Mouse (Mus musculus) heart, adult 8-10 months (tissue): Measurements from ENCODE around the gene Evc2. TPM values are rescaled to one million over a fixed set of nuclear protein-coding genes. Genes with fewer than 3 reads are reported as not detected.
A peak's percentile ranks its signal among the peaks of the same experiment; 100 is the strongest.

Experiments
- DNase-seq: peaks from one replicate; pipeline ENCODE4 v3.0.0; 2022; ENCODE audit warnings: low spot score
- total RNA-seq, 4 experiments: library from RNA; stranded (reverse); gene quantifications; 2 replicates each; pipeline ENCODE4 v1.2.4; 2022

The Evc2 gene
- 1 to 10 TPM; 4.9 to 8.0 (median 6.5) TPM for total RNA-seq

DNA sequence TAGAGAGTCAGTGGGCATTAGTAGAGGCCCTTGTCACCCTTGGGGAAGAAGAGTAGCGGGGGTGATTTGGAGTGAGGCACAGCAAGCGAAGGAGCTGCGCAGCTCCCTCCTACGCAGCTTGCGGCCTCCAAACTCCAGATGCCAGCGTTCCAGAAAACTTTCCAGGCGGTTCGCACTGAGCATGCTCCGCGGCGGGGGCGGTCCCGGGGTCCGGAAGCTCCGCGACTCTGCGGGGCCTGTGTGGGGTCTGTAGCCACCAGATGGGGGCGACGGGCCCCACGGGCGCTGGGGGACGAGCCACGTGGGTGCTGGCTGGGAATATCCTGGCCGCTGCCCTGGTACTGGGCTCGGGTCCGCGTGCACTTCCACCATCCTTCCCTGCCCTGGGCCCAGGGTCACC, at the start of gene Evc2:
Gene Evc2, plus strand, starts transcription at position 212 of the 400 bp plus-strand sequence.
- peak; percentile 70 for DNase-seq

DNA sequence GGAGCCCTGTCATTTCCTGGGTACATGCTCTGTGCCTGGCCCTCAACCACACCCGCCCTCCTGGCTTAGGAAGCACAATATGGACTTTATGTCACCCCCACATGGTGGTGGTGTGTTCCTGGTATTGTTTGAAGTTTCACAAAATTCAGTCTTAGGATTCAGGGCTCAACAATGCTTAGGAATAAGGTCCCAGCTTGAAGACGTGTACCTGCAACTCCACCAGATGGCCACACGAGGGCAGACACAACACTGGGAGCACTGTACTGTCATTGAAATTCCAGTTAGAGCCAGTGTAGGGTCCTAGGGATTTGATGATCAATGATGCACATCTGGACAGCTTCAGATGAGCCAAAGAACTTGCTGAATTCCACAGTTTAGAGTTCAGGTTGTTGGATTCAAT, 49.1 kb upstream of the Evc2 start:
- DNase-seq: peak; percentile 5

DNA sequence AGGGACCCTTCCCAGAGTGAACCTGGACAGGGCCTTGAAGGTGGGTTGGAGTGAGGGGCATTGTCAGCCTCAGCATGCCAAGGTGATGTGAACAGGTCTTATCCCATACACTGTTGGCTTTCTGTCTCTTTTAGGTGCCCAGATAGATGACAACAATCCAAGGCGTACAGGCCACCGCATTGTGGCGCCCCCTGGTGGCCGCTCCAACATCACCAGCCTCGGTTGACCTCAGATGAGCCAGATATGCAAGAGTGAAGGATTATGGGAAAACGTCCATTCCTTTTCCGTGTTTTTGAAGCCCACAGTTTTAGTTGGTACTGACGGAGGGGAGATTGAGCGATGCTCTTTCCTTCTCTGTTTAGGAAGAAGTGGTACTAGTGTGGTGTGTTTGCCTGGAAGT, 47.3 kb upstream of the Evc2 start:
- no peak for DNase-seq

DNA sequence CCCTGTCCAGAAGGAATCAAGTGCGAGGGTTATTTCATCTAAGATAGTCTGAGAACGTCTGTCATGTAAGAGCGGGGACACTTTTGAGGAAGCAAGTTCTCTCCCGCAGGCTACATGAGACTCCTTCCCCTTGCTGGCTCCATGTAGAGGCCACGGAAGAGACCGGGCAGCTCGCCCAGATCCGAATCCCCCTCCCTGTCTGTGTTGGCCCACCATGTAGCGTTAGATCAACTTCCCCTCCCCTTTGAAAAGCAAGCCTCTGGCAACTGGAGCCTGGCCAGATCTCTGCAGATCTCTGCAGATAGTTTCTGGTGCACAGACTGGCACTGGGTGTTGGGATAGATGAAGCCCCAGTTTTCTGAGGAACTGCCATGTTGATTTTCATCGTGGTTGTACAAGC, 41.6 kb upstream of the Evc2 start:
- DNase-seq: no peak

GRCm38 (mm10) chr5:37298370-37298769, 39.9 kb upstream of the Evc2 start:
- DNase-seq: no peak

DNA sequence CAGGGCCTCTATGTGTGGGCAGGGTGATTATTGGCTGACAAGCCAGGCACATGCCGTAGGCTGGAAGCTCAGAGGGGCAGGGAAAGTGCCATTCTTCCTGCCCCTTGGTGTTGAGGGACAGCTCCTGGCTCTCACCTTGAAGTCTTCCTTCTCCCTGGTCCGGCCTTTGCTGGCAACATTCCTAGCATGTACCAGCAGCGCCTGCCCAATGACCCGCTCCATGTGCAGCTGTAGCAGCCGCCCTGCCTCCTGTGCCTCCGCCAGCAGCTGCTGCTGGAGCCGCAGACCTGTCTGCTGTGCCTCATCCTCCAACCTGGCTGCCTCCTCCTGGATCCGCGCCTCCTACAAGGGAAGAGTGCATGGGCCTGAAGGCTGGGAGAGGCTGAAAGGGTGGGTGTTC, 28.3 kb upstream of the Evc2 start:
- no peak for DNase-seq

DNA sequence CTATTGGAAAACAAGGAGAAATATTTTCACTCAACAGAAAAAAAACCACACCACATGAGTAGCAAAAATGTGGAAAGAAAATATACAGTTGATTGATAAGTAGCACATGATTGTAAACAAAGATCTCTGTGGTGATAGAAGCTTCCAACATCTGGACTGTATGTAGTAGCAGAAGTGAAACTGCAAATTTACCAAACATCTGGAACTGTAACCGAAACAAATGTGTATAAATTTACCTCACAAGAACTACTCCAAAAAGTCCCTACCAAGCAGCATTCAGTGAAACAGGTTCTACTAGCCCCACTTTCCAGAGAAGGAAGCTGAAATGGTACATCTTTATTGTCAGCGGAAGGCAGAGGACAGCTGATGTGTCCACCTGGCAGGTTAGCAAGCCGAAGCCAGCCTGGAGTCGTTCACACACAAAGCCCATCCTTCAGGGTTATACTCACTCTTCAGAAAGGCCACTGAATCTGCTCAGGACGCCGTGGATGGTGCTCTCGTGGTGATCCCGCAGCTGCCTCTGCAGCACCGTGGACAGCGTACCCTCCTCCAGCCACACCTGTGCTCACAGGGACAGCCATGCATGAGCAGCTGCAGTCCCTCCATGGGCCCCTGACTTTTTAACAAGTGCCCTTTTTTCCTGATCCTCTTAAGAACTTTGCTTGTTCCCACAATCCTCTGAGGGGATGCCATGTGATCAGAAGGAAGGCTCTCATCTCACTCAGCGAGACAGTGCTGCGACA, 25.1 kb upstream of the Evc2 start:
- DNase-seq: no peak

DNA sequence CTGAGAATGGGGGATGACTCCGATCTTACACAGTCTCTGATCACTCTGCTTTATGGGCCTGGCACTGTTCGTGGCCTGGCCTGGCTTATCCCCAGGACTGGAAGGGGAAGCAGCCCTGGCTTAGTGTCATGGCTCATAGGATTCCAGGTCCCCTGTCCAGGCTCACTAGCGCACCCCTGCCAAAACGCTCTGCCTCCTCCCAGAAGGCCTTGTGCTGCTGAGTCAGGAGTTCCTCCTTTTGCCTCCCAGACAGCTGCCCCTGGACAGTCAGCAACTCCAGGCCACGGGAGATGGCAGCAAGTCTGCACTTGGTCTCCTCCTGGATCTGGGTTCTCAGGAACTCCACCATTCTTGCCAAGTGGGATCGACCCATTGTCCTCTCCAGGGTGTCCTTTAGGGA, 19.6 kb upstream of the Evc2 start:
- DNase-seq: no peak

GRCm38 (mm10) chr5:37320174-37320573, 18.1 kb upstream of the Evc2 start:
- DNase-seq: no peak

DNA sequence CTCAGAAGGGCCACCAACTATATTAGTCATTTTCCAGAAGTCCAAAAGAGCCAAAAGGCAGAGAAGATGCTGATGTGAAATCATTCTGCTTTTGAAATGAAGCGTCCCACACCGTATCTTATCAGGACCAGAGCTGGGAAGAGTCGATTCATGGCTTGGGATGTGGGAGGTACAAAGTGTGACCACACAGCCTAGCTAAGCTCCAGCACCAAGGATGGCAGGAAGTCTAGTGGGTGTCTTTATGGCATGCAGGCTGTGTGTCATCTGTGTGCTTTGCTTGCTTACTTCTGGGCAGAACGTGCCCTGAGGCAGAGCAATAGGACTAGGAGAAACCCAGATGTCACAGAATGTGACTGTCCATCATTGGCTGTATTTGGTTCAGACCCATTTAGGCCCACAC, 17.5 kb upstream of the Evc2 start:
- no peak for DNase-seq

- DNase-seq: no peak
Measured at GRCm38 (mm10) chr5:37326675-37327074, 11.6 kb upstream of the Evc2 start.

DNA sequence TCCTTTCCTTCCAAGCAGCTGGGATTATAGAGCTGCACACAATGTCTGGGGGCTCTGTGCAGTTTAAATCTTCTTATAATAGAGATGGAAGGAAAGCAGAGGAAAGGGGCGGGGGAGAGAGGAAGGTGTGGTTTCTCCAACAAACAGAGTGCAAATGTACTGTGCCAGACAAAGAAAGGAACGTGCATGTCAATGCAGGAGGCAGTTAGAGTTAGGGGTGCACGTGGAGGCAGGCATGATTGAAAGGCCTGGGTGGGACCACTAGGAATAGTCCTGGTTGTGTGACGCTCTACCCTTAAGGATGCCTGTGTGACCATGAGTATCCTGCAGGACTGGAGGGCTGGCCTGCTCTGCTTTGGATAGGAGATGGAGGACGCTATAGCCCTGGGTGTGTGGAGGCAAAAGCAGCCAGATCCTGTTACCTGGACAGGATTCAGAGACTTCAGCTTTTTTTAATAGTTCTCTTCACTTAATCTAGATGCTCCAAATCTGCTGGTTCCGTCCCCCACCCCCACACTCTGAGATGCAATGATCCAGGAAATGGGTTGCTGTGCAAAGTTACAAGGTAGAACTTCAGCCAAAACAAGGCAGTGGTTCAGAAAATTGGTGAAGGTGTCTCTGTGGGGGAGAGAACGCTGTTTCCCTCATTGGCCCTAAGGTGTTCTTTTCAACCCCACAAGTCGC, 7.7 kb upstream of the Evc2 start:
- DNase-seq: no peak

DNA sequence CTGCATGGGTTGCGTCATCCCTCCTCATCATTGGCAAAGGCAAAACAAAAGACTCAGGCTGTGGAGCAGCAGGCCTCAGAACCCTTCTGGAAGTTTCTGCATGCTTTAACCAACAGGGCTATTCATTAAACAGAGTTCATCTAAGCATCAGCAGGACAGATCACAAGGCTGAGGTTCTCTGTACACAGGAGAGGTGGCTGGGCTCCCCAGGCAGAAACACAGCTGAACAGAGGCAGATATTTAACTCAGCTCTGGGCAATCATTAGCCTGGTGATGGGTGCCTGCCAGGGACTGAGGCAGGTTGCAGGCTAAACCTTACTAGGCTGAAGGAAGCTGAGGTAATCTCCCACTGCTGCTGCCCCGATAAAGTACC, 7.2 kb upstream of the Evc2 start:
- DNase-seq: no peak

- DNase-seq: no peak
Measured at GRCm38 (mm10) chr5:37332066-37332465, 6.2 kb upstream of the Evc2 start.

DNA sequence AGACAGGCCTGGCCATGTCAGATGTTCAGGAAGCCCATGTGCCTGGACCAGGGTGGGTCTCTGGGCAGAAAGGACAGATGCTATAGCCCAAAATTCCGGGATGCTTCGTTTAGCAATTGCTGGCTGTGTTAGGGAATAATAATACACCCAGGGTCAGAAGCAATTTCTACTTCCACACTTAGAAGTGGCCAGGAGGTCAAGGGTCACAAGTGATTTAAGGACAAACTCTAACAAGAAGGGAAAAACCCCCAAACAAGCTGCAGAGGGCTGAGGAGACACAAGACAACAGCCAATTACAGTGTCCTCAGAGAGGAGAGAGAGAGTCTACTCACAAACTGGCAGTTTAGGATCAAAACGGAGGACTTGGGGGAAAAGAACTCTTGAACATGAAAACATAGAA, 3.2 kb upstream of the Evc2 start:
- no peak for DNase-seq

- peak; percentile 61 for DNase-seq
Measured at GRCm38 (mm10) chr5:37336485-37337105, 1.7 kb upstream of the Evc2 start, which contains the start of gene Evc. Evc (minus strand) TSS chr5:37336894.

DNA sequence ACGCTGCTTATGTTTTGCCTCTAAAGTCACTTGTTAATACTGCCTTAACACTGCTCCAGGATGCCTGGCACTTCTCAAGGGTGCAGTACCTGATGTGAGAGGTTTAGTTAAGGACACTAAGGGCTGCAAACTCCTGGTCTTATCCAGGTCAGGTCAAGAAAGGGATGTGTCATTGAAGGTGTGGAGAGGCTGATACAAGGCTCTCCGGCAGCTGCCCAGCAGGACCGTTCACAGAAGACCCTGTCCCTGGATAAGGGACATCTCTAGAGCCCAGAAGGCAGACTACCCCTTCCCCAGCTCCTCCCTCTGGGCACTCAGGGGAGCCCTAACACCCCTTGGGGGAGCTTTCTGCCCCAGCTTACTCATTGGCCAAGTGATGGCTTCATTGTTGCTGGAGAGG, 603 bp upstream of the Evc2 start:
- DNase-seq: no peak

- DNase-seq: no peak
Measured at GRCm38 (mm10) chr5:37343962-37344361, 5.7 kb downstream of the Evc2 start.

DNA sequence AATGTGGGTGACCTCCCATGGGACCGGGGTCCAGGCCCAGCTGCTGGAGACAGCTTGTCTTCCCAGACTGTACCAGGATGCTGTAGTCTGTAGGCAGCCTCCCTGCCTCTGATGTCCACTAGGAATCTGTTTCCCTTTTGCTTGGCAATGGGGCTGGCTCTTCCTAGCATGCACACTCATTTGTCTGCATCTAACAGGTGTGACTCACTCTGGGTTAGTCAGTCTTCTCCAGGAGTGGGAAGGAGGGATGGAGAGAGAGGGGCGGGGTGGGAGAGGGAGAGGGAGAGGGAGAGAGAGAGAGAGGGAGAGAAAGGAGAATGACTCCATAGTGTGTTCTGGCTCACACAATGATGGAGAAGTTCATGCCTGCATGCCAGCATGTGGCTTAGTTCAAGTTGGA, 13.5 kb downstream of the Evc2 start:
- no peak for DNase-seq

DNA sequence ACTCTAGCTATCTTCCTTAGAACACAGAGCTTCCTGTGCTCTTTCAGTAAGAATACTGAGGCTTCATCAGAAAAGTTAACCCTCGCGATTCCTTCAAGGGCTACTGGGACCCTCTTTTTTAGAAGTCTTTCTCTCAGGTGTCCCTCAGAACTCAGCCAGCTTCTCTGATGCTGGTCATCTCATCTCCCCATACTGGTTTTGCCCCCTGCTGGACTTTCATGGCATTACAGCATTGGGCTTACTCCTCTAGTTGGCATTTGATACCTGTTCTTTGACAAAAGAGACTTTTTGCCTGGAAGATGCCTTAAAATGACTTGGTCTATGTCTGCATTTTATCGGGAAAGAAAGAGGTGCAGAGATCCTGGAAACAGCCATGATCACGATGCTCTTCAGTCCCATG, 16.1 kb downstream of the Evc2 start:
- DNase-seq: peak; percentile 36

DNA sequence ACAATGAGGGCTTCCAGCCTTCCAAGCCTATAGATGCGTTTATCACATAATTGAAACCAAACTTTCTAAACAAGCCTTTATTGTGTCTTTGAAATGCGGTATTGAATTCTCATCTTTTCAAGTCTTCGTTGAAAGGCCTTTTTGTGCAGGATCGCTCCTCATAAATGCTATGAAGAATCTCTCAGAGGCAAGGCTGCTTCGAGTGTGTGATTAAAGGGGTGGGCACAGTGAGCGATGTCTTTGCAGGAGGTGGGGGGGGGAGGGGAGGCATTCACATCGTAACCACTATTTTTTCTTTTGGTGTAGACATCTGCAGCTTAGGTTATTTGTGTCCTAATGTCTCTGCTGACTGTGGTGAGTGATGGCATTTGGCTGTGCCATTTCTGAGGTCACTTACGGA, 17.7 kb downstream of the Evc2 start:
- no peak for DNase-seq

DNA sequence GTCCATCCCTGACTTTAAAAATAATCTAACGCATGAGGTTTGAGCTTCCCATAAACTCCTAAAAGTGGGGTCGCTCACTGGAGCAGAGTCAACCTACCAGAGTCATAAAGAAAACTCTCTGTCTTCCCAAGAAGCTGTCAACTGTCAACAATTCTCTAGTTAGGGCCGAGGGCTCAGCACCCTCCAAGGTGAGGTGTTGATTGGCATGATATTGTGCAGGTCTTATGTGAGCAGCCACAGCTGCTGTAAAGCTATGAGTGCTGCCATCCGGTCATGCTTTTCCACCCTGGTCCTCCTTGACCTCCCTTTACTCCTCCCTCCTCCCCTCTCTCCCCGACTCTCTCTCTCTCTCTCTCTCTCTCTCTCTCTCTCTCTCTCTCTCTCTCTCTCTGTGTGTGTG, 24.3 kb downstream of the Evc2 start:
- no peak for DNase-seq

DNA sequence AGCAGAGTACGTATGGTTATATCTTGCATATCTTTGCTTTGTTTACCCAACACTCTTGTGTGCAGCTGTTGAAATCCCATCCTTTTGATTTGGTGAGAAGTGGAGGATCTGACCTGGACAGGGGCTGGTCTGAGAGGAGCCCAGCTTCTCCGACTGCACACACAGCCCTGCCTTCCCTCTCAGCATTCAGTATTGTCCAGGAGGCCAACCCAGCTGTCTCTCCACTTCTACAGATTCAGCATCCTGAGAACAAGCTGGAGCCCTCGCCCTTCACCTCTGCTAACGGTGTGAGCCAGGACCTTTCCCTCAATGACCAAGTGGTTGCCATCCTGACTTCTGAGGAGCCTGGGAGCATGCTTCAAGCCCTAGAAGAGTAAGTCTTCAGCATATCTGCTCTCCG, 25.0 kb downstream of the Evc2 start:
- no peak for DNase-seq
